Mouse (Mus musculus): ENCODE measurements around the gene Jmy. TPM values are rescaled to one million over a fixed set of nuclear protein-coding genes. Genes with fewer than 3 reads are reported as not detected.

The Jmy gene
- total RNA-seq, 2 experiments from 2014 or later = 53.8 to 62.4 TPM

GRCm38 (mm10) chr13:93459566-93459965, 40.0 kb downstream of the Jmy start:
- no peak for DNase-seq

DNA sequence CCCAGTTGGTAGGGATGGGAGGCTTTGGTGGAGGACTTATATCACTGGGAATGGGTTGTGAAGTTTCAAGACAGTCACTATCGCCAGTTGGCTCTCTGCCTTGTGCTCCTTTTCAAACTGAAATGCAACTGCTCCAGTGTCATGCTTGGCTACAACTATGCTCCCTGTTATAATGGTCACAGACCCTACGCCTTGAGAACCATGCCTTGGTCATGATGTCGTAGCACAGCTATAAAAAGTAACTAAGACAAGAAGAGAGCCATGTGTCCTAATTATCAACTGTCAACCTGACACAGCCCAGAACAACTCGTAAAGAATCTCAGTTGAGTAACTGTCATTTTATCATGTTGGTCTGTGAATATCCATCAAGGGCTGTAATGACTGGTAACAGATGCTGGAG, 41.0 kb downstream of the Jmy start:
- DNase-seq = no peak

DNA sequence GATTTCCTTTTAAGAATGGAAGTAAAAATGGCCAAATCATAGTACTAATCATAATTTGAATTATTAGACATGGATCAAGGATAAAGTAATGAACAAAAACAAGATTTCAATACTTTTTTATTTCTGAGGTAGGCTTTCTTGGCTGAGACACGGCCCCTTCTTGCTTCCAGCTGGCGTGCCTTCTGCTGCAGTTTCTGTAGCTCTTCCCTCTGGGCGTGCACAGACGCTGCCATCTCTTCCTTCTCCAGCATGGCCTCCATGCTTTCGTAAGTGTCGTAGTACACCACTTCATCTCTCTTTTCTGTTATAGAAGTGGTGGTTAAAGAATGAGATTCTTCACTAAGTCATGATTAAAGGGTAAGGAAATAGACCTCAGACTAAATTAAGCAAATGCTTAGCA, 46.3 kb downstream of the Jmy start:
- no peak for DNase-seq

- no peak for DNase-seq
These were observed 59.4 kb downstream of the Jmy start for GRCm38 (mm10) chr13:93440167-93440566.

DNA sequence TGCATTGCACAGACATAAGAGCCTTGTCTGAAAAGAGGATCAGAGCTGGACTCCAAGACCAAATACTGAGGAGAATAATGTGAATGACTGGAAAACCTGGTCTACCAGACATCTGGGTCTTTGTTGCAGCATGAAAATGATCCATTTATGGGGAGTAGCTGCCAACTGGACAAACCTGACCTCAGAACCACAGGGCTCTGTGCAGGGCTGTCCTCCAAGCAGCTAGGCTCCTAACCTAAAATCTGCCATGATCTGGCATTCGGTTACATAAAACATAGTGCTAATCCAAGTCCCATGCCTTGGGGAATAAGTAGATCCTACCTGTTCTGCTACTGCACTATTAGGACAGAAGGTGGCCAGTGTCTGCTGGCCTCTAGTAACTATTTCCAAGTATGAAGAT, 70.4 kb downstream of the Jmy start:
- DNase-seq = no peak

GRCm38 (mm10) chr13:93427920-93428876, 71.4 kb downstream of the Jmy start:
- DNase-seq = peak in 1 of 2 experiments; percentile 8

DNA sequence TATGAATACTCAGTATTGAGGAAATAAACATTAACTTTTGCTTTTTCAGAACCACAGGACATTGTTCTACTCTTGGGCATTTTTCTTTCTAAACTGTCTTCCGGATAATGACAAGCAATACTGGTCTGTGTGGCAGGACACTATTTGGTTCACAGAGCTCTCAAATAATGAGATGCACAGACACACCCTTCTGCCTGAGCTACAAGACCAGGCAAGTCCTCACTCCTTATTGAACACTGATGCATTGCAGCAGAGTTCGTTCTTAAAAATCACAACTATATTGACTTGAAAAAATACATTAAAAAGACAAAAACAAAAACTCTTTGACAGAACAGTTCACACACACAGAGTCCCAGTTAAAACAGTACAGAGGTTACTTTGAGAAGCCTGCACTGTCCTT, 76.4 kb downstream of the Jmy start:
- DNase-seq = no peak

GRCm38 (mm10) chr13:93419779-93420178, 79.8 kb downstream of the Jmy start:
- DNase-seq = no peak

GRCm38 (mm10) chr13:93418292-93418691, 81.3 kb downstream of the Jmy start:
- no peak for DNase-seq

GRCm38 (mm10) chr13:93415055-93415454, 84.6 kb downstream of the Jmy start:
- DNase-seq = no peak

GRCm38 (mm10) chr13:93410343-93410742, 89.3 kb downstream of the Jmy start:
- no peak for DNase-seq

DNA sequence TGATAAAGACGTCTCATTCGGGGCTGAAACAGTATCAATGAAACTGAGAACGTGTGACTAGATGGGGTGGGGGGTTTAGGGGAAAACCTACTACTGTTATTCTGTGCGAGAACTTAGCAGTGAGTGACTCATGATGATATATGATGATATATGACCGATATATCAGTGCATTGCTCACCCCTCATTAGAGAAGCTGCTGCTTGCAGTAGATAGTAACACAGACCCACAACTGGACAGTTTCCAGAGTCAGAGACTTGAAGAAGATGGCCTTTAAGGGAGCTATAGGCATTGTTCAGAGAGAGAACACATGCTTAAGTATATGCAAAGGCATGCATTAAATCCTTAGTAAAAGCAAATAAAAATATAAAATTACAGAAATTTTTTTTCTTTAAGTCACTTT, 92.8 kb downstream of the Jmy start:
- no peak for DNase-seq

DNA sequence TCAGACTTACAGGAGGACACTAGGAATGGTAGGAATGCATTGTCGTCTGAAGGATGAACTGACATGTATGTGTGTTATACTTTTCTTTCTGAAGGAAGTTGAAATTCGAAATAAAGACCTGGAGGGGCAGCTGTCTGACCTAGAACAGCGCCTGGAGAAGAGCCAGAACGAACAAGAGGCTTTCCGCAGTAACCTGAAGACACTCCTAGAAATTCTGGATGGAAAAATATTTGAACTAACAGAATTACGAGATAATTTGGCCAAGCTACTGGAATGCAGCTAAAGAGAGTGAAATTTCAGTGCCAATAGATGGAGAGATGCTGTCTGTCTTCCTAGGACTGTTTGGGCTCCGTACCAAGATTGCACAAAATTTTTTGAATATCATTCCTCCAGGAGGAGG, 97.7 kb downstream of the Jmy start:
- no peak for DNase-seq

- no peak for DNase-seq
These were observed 99.8 kb downstream of the Jmy start for GRCm38 (mm10) chr13:93399710-93400216.

DNA sequence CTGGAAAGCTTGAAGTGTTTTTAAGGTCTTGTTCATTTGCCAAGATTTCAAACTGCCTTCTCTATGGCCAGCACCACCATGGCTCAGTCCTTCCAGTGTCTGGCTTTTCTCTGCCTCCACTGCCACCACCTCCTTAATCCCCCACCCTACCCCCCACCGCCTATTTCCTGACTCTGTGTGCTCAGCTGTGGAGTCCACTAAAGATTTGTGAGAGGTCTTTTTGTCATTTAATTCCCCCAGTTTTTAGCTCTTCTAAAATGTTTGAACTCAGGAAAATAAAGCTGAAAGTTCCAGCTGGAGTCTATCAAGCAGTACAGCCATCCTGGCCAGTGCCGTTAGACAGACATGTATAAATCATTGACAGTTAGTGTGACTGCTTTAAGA, 110.4 kb downstream of the Jmy start:
- no peak for DNase-seq

- no peak for DNase-seq
These were observed 110.9 kb downstream of the Jmy start for GRCm38 (mm10) chr13:93388594-93389241.

- DNase-seq = no peak
These were observed 112.2 kb downstream of the Jmy start for GRCm38 (mm10) chr13:93387440-93387839.

GRCm38 (mm10) chr13:93385147-93385546, 114.5 kb downstream of the Jmy start:
- no peak for DNase-seq

- no peak for DNase-seq
These were observed 115.1 kb downstream of the Jmy start for GRCm38 (mm10) chr13:93384481-93384880.

DNA sequence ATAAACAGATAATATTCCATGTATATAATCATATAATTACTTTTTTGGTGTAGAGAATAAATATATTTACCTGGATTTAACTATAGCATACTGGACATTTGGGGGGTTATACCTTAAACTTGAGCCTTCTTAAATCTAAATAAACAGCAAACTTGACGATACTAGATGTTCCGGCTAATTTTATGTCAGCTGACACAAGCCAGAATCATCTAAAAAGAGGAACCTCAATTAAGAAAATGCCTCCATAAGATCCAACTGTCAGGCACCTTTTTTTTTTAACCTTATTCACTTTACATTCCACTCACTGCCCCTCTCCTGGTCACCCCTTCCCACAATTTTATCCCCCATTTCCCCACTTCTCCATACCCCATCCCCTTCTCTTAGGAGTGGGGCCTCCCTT, 116.0 kb downstream of the Jmy start:
- DNase-seq = no peak

GRCm38 (mm10) chr13:93383092-93383491, 116.5 kb downstream of the Jmy start:
- no peak for DNase-seq

DNA sequence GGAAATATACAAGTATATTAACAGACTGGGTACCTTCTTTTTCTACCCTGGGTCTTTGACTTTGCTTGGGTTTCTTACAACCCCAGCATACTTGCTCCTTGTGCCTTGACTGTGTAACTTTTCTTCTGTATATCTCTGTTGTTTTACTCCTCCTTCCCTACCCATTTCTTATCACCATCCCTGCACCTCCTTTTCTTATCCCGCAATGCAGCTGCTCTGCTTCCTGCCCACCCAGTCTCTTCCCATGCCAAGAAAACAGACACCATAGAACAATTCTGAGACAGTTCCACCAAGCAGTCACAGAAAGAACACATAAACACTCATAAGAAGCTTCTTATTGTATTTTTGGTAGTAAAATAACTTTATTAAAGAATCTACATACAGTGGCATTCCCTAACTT, 118.3 kb downstream of the Jmy start:
- DNase-seq = no peak

DNA sequence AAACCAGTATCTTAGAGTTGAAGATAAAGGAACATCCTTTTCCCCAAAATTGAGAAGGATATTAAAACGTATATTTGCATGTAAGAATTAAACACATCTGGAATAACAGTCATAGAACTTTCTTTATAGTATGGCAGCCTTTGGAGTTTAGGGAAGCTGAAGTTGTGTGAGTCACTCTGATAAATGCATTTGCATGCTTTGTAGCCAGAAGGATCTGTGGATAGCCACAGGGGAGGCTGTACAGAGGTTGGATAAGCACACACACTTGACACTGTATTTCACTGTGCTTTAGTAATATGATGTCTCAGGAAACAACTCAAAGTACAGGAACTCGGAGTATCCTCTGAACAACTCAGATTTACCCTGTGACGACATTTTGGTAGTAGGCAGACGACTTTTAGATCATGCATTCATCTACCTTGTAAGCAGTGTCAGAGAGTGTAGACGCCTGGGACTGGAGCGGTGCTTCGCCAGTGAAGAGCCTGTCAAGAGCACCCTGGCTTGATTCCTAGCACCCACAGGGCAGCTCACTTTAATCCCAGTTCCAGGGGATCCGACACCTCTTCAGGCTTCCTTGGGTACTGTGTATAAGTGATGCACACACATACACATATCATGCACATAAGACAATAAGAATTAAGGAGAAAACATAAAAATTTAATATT, 119.1 kb downstream of the Jmy start:
- DNase-seq = no peak
